Mouse (Mus musculus): Measurements from ENCODE around the gene Prss54.

DNA sequence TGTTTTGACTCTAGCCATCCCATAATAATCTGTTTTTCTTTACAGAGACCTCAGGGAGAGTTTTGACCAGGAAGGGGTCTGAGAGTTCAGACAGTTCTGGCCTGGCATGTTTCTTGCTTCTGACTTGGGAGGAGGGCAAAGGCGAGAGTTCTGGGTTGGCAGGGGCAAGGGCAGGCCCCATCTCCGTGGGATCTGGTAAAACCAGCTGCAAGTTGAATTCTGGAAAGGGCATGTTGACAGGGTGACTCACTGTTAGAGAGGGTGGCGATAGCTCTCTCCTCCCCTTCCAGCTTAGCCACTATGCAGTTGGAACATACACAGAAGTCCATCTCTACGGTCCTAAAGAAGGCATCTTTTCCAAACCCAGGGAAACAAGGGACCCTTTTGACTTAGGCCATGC is 62.9 kb downstream of the Prss54 start:
- no peak for TF ChIP-seq CTCF (IDR thresholded peaks at IDR 0.05; ENCODE audit: insufficient read depth, low read length)
- TF ChIP-seq POLR2A (IDR thresholded peaks at IDR 0.05; ENCODE audit: borderline replicate concordance, extremely low read depth, low read depth, low read length) = no peak
